In the genomic region with DNA sequence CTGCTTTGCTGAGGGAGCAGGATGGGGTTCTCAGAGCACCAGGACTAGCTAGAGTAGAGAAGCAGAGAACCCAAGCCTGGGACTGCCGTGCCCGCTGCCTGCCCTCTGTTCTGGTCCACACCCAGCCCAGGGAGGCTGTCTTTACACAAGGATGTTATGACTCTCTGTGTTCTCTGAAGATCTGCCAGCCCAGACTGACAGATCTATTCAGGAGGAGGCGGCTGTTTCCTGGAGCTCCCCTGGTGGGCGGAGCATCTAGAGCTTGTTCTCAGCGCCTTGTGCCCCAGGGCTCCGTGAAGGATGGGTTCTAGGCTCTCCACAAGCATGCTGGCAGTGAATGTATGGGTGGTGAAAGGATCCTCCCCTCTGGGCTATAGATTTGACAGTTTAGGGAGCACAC, we compare ENCODE assay signal across 9 mouse cellular contexts. TPM values are rescaled to one million over a fixed set of nuclear protein-coding genes. Genes with fewer than 3 reads are reported as not detected.
DNase-seq lines count a peak whose midpoint lies in the region; ATAC-seq lines count a peak whose summit lies in the region.
"Had no signal": no experiment of that assay in that cellular context is flagged by ENCODE, and none has a peak within 500 bp of the region (broad histone marks: within the 10 kb centered on the region; RNA-seq: fewer than 3 reads in every experiment).

No protein-coding gene starts in this region.

- no peaks in the 10 kb centered on the region for H3K9me3 ChIP-seq in lung, embryonic 15.5 days
- H3K9me3 ChIP-seq: neural tube, embryonic 12.5 days had no signal

- DNase-seq in adrenal gland, adult (ENCODE audit: inconsistent age in 2 of 2, low spot score in 1 of 2) = peak; percentile 46 to 66
- DNase-seq in adrenal gland, adult 8-10 months = no peak
- DNase-seq in ovary, adult 18-20 months (ENCODE audit: low spot score) = peak; percentile 66
- DNase-seq in ovary, postnatal 14 days (ENCODE audit: low spot score) = no peak
- DNase-seq in heart, postnatal 14 days = peak; percentile 15 to 41
- DNase-seq in yolk sac, embryonic 10.5 days (ENCODE audit: low spot score) = no peak
- no peak for DNase-seq in urinary bladder, postnatal 10 days (ENCODE audit: low spot score)

- intact Hi-C loops in heart, postnatal 14 days (cut with DNase I) = no loop called here

- no peaks in the 10 kb centered on the region for H3K36me3 ChIP-seq in lung, embryonic 15.5 days
- H3K36me3 ChIP-seq: neural tube, embryonic 12.5 days had no signal

- peaks cover 41% of the 10 kb centered on the region for H3K4me1 ChIP-seq in lung, embryonic 15.5 days

- no peak overlapping the region for H3K4me2 ChIP-seq in lung, embryonic 15.5 days
- H3K4me2 ChIP-seq: neural tube, embryonic 12.5 days had no signal

- ATAC-seq in lung, embryonic 15.5 days (ENCODE audit: borderline replicate concordance, extremely low read depth, low FRiP score, low TSS enrichment) = peak; percentile 41; the same call in 1 of the 2 replicates

- no peak overlapping the region for H3K9ac ChIP-seq in lung, embryonic 15.5 days
- H3K9ac ChIP-seq: neural tube, embryonic 12.5 days had no signal

- H3K27me3 ChIP-seq in lung, embryonic 15.5 days = no peaks in the 10 kb centered on the region

- H3K27ac ChIP-seq in lung, embryonic 15.5 days = no peak overlapping the region
- H3K27ac ChIP-seq: neural tube, embryonic 12.5 days had no signal

- 24% methylated on average over 6 of the region's 6 CpGs for WGBS in lung, embryonic 15.5 days

- no peak overlapping the region for H3K4me3 ChIP-seq in lung, embryonic 15.5 days
- H3K4me3 ChIP-seq: neural tube, embryonic 12.5 days had no signal

RNA-seq across cellular contexts. Expression of gene Ccdc33, which starts 21.3 kb away (rescaled TPM):
- 1 to 10 TPM in 2 of 4 experiments, under 1 TPM in 1, not detected in 1; 0.49 to 2.4 (median 1.2) TPM for total RNA-seq in adrenal gland, adult 8-10 months (2022)
- under 1 TPM in 1 of 2 experiments, not detected in 1; 0.53 TPM for total RNA-seq in heart, postnatal 14 days (2021)
- polyA plus RNA-seq in lung, embryonic 15.5 days (2015; fragmentation: Nextera tagmentation; extraction: Ambion mirVana) = 0.05 and 0.16 TPM in 2 replicates

Comparison
In these comparisons a context has a peak if more than half of its experiments do, and no peak if none do; other contexts are left out.
1. DNase-seq: peak in adrenal gland, adult (2 of 2), ovary, adult 18-20 months (single experiment) and heart, postnatal 14 days (2 of 2); none in adrenal gland, adult 8-10 months (single experiment), ovary, postnatal 14 days (single experiment), yolk sac, embryonic 10.5 days (single experiment) and urinary bladder, postnatal 10 days (single experiment).